In genomic region chr12:4202206-4202605, GRCm38 (mm10) we compare ENCODE assay signal across 11 mouse cellular contexts. TPM values are rescaled to one million over a fixed set of nuclear protein-coding genes. Genes with fewer than 3 reads are reported as not detected.
DNase-seq lines count a peak whose midpoint lies in the region.
"Had no signal": no experiment of that assay in that cellular context is flagged by ENCODE, and none has a peak within 500 bp of the region (broad histone marks: within the 10 kb centered on the region; RNA-seq: fewer than 3 reads in every experiment).

No protein-coding gene starts in this region.

- DNase-seq in cerebellum, postnatal 10 days = peak; percentile 65 to 74
- no peak for DNase-seq in cerebellum, adult 11 months
- DNase-seq in gastrocnemius, adult 8-10 months (ENCODE audit: low spot score in 2 of 2) = peak; percentile 1 to 2
- no peak for DNase-seq in gastrocnemius, postnatal 14 days
- peak; percentile 40 for DNase-seq in left cerebral cortex, postnatal 4 days
- no peak for DNase-seq in left cerebral cortex, adult 18-20 months (ENCODE audit: low spot score in 2 of 2)
- DNase-seq: adrenal gland, postnatal 25 days; cerebellum, adult 11-12 months; cerebellum, adult 9-10 months; cerebellum, postnatal 36 days; embryo, embryonic 11 days had no signal

- intact Hi-C loops in gastrocnemius, postnatal 14 days (cut with DNase I; ENCODE audit: low total_unique reads) = loop anchor here (10.0 kb wide), 1 partner anchor 277 kb away; no protein-coding TSS in a partner anchor
- intact Hi-C loops in left cerebral cortex, postnatal 4 days (cut with DNase I) = no loop called here

RNA-seq across cellular contexts. Expression of gene Ptrhd1, which starts 31.6 kb away (rescaled TPM):
- total RNA-seq in gastrocnemius, adult 8-10 months (2022) = 1 to 10 TPM; 5.1 to 7.8 (median 6.0) TPM
- total RNA-seq in gastrocnemius, postnatal 14 days (2021) = 1 to 10 TPM; 3.9 to 4.7 TPM
- total RNA-seq in left cerebral cortex, postnatal 4 days (2021) = 1 to 10 TPM; 8.3 to 8.5 TPM
- total RNA-seq in left cerebral cortex, adult 18-20 months (2021) = 1 to 10 TPM; 8.0 to 8.6 TPM

RNA-seq across cellular contexts. Expression of gene Cenpo, which starts 31.9 kb away (rescaled TPM):
- total RNA-seq in gastrocnemius, adult 8-10 months (2022) = 1 to 10 TPM; 1.3 to 2.6 (median 2.0) TPM
- 1 to 10 TPM; 2.0 to 2.1 TPM for total RNA-seq in gastrocnemius, postnatal 14 days (2021)
- 1 to 10 TPM; 7.0 to 7.3 TPM for total RNA-seq in left cerebral cortex, postnatal 4 days (2021)
- total RNA-seq in left cerebral cortex, adult 18-20 months (2021) = 1 to 10 TPM; 3.2 to 3.7 TPM

Comparison
In these comparisons a context has a peak if more than half of its experiments do, and no peak if none do; other contexts are left out.
1. DNase-seq: peak in cerebellum, postnatal 10 days (2 of 2), gastrocnemius, adult 8-10 months (2 of 2) and left cerebral cortex, postnatal 4 days (single experiment); none in cerebellum, adult 11 months (single experiment), gastrocnemius, postnatal 14 days (single experiment) and left cerebral cortex, adult 18-20 months (0 of 2).